Mouse (Mus musculus) brain, embryonic 14.5 days (tissue): ENCODE measurements around the gene Dnhd1. TPM values are rescaled to one million over a fixed set of nuclear protein-coding genes. Genes with fewer than 3 reads are reported as not detected.

ENCODE experiments used
- DNase-seq: peaks from one replicate; pipeline ENCODE4 v3.0.0-alpha.2; 2011; ENCODE audit warnings: low read depth
- CTCF ChIP-seq: fragments of 200-500 bp; IDR thresholded peaks from 2 replicates; pipeline ENCODE4 v1.5.1; 2012; ENCODE audit warnings: inconsistent platforms, mild to moderate bottlenecking, moderate library complexity, borderline replicate concordance; ENCODE audit not compliant: insufficient read depth, insufficient read length; ENCODE audit errors: extremely low read depth
- POLR2A ChIP-seq: fragments of 200-500 bp; IDR thresholded peaks from 2 replicates; pipeline ENCODE4 v1.6.1; 2012; ENCODE audit warnings: mild to moderate bottlenecking, inconsistent platforms, borderline replicate concordance; ENCODE audit not compliant: poor library complexity, insufficient read depth, insufficient read length, severe bottlenecking; ENCODE audit errors: extremely low read depth
- polyA plus RNA-seq: library from polyadenylated mRNA; depleted of rRNA; stranded (reverse); fragments of >200 nt; gene quantifications from 2 replicates; pipeline ENCODE4 v1.2.3, GENCODE M21; 2012

Gene Dnhd1
- polyA plus RNA-seq, 1 experiment = 6.3 TPM

DNA sequence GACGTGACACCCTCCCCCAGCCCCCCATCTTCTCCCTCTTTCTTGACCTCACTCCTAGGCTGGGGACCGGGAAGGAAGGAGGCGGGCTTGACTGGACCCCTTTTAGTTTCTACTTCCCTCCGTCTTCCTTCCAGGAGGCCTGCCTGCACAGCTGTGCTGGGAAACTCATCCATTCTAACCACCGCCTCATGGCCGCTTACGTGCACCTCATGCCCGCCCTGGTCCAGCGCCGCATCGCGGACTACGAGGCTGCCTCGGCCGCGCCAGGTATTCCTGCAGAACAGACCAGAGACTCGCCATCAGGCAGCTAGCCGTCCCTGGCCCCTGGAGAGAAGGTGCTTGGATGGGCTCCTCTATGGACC lies 9.8 kb upstream of the Dnhd1 start:
- TF ChIP-seq POLR2A (no peak), CTCF (no peak)
- no peak for DNase-seq

DNA sequence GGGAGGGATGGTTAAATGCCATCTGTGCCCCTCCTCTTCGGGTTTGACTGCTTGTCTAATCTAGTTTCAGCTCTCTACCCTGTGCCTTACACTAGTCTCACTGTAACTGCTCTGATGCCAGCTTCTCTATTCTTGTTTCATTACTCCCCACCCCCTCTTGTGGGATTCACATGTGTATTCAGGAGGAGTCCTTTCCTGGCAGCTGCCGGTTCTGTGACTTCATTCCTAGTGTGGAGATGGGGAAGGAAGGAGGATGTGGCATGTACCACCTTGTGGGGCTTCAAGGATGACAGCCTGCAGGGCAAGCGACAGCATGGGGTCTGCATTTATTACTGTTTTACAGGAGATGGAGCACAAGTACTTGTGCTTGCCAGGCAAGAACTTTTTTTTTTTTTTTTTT lies 8.7 kb upstream of the Dnhd1 start:
- no peak for DNase-seq
- TF ChIP-seq CTCF (no peak), POLR2A (no peak)

DNA sequence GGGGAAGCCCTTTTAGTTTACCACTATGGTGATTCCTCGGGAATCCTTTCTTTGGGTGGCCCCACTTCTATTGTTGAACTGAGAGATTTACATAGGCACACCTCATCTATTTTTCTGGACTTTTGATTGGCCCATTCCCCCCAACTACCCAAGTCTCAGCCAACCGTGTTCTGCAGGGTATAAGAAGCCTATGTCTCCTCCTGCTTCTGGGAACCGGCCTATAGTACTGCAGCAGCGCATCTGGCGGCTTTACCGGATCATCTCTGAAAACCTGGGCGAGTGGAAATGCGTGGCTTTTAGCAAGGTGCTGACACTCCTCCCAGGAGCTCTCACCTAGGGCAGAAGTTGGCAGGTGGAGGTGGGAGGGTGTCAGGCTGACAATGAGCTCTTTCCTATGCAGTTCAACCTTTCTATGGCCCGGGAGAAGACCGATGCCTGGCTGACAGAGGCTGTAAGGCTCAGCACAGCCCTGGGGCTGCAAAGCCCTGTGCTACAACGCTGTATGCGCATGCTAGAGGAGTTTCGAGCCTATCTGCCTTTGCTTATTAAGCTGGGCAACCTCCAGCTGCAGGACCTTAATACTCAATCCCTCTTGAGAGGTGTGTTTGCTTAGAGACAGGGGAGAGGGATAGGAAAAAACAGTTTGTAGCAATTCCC lies 35.0 kb downstream of the Dnhd1 start:
- no peak for TF ChIP-seq CTCF
- no peak for TF ChIP-seq POLR2A
- DNase-seq = peak; percentile 17

DNA sequence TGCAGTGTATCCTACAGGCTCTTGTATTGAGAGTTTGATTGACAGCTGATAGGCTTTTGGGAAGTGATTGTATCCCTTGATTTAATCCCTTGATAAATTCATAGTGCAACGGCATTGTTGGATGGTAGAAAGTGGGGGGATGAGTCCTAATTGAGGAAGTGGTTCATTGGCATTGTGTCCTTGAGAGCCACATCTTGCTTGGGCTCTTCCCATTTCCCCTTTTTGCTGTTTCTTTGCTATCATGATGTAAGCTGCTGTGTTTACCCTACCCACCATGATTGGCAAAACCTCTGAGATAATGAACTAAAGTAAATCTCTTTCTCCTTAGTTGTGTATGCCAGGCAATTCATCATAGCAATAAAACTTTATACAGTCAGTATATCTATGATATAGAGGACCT lies 40.2 kb downstream of the Dnhd1 start:
- no peak for DNase-seq
- TF ChIP-seq CTCF (no peak), POLR2A (no peak)

DNA sequence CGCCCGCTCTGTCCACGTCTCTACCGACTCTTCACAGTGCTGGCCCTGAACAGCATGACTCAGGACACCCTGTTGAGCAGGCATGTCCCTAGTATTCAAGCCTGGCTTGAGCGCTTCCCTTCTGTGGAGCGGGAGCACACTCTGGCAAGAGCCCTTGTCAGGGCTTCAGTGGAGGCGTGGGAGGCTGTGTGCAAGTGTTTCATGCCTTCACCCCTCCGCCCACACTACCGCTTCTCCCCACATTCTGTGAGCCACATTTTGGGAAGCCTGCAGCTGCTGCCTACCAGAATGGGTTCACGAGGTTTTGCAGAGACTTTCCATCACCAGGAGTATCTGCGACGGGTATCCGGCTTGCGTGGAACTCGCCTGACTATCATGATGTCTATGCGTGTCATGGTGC lies 52.6 kb downstream of the Dnhd1 start:
- DNase-seq = no peak
- TF ChIP-seq CTCF (no peak), POLR2A (no peak)

DNA sequence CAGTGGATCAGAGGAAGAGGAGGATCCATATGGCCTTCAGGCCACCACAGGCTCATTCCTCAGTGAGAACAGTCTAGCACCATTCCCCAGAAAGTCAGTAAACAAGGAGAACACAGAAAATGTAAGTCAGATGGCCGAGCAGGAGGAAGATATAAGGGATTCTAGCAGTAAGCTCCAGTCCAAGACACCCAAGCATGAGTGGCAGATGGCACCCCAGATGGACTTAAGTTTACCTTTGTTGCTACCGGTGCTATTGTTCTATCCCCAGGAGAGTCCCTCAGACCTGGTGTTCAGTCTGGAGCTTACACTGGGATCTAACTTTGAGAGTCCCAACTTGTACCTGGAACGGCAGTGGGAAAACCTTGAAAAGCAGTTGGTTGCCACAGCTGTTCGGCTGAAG lies 53.2 kb downstream of the Dnhd1 start:
- no peak for DNase-seq
- TF ChIP-seq CTCF (no peak), POLR2A (no peak)

DNA sequence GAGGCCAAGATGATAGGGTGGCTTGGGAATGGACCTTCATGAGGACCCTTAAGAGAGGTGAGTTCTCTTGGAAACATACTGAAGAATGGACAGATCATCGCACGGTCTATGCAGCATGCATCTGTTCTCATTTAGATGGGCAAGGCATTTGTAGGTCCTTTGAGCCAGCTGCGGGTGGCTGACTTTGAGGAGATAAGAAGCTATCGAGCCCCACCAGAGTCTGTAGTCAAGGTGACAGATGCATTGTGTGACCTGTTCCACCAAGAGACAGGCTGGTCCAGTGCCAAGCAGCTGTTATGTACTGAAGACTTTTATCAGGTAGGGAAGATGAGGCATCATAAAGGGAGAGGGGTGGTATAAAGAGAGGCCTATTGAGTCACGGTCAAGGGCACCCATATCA lies 58.1 kb downstream of the Dnhd1 start:
- no peak for DNase-seq
- no peak for TF ChIP-seq CTCF
- no peak for TF ChIP-seq POLR2A

DNA sequence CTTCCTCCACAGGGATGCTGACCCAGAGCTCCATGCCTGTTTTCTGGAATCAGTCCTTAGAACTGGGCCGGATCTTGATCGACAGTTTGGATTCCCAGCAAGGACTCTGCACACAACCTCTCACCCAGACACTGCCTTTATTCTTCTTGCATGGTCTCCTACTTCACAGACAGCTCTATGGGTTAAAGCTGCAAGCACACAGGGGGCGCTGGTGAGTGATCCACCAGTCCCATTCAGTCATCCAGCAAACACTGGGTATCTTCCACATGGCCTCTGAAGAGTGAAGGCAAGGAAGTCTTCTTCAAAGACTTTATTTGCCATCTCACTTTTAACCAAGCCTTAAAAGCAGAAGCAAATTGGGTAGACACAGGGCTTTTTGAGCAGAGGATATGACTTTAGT lies 64.7 kb downstream of the Dnhd1 start:
- TF ChIP-seq CTCF = no peak
- no peak for TF ChIP-seq POLR2A
- DNase-seq = no peak

DNA sequence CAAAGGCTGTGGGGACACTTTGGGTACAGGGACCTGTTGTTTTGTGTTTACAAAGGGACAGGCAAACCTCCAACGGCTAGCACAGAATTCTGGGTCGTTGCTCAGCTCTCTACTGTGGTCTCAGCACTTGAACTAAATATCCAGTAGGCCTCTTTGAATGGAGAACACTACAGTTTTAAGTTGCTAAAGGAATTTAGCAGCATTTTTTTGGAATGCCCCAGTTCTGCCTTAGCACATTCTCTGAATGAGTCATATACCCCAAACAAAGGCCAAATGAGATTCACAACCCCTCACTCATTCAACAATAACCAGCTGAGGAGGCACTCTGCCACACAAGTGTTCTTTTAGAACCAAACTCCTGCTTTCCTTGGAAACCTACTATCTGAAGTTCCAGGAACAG lies 71.3 kb downstream of the Dnhd1 start:
- DNase-seq = no peak
- TF ChIP-seq CTCF = no peak
- TF ChIP-seq POLR2A = no peak

DNA sequence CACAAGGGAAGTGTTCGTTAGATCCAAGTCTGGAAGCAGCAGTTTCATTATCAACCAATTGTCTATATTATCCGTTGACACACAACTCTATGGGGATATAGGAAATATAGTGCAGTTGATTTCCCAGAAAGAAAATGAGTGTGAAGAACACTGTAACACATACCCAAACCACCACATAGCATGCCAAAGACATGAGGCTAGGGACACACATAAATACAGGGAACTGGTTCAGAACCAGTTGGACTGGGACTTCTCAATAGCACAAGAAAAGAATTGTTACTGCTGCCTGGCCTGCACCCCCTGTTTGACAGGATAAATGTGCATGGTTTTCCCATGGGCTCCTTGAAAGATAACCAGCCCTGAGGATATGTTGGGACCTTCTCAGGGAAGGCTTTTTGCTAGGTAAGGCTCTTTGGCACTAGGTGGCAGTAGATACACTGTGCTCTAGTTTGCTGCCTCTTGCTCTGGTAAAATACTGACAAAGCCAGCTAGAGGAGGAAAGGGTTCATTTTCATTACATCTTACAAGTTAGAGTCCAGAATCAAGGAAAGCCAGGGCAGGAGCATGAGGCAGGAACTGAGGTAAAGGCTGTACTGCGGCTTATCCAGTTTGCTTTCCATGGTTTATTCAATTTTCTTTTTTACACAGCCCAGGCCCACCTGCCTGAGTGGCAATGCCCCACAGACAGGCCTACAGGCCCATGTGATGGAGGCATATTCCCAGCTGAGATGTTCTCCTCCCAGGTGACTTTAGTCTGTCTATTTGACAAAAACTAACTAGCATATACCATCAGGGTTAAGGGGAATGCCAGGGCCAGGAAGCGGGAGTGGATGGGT lies 75.7 kb downstream of the Dnhd1 start:
- TF ChIP-seq POLR2A (no peak), CTCF (peak; percentile 80; the same call in 1 of the 2 replicates)
- peak; percentile 90 for DNase-seq

DNA sequence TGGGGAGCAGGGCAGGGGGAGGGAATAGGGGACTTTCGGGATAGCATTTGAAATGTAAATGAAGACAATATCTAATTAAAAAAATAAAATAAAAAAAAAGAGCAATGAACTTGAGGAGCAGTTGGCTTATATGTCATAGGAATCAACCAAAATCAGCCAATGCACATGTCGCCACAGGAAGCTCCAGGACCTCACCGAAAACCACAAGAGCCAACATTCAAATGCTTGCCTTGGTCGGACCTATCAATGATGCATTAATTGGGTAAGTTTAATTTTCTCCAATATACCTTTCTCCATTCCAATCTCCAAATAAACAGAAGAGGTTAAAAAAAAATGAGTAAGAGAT lies 76.3 kb downstream of the Dnhd1 start:
- TF ChIP-seq CTCF (no peak), POLR2A (no peak)
- no peak for DNase-seq

DNA sequence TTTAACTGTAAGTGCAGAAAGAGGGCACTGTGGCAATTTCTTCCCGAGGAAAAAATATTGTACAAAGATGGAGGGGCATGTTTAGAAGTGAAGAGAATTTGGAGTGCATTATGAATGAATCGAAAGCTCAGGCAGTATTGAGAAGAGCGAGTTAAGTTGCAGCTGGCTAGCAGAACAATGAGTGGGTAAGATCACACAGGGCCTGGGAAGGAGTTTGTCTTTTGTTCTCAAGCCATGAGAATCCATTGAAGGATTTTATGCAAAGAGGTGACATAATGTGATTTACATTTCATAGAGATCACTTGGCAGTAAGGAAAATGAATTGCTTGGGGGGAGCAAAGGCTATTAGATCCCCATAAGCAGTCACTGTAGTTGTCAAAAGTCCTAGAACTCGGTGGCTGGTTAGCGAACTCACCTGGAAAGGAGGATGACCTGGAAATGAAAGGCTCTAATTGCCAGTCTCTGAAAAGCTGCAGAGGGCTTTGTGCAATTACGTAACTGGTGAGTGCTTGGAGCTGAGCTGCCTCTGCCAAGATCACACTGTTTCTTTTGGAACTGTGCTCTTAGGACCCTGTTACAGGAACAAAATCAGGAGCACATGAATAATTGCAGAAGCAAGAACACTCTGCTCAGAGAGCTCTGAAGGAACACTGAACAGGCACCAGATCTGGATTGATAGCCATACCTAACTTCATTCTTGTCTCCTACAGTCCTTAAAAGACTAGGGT lies 78.2 kb downstream of the Dnhd1 start:
- DNase-seq = peak; percentile 82
- TF ChIP-seq POLR2A = no peak
- no peak for TF ChIP-seq CTCF

DNA sequence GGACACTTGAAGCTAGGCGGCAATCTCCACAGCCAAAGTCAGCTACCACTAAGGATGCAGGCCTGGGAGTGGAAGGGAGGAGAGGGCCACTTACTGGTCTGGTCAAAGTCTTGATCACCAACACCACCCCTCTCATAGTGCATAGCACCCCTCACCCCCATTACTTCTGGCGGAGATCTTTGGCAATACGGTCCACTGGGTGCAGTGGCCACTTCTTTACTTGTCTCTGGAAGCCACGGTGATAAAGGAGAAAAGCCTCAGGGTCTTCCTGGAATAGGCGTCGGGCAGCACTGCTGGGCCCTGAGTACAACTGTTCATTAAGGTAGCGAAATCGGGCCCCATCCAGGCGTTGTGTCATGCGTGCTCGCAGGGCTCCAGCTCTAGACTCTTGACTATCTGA lies 83.2 kb downstream of the Dnhd1 start:
- DNase-seq = no peak
- TF ChIP-seq POLR2A (no peak), CTCF (no peak)
